Mouse (Mus musculus): ENCODE measurements around the gene Gm9774. TPM values are rescaled to one million over a fixed set of nuclear protein-coding genes. Genes with fewer than 3 reads are reported as not detected.

Gene Gm9774
- polyA plus RNA-seq (2016; fragmentation: Nextera tagmentation; extraction: Ambion mirVana), result 5.6 and 5.7 TPM in 2 replicates

DNA sequence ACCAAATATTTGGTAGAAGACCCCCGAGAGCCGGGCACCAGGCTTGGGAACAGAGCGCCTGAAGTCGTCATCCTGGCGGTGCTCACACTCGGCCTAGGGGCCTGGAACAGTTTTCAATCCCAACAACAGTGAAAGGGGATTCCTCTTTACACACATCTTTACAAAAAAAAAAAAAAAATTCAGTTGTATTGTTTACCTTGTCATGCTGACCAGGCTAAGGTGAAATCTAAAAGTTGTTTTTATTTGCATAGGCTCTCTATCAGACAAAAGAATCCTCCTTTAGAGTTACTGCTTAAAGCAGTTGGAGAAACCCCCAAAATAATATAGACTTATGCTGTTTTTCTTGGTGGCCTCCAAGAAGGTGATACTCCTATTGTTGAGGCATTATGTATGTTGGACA lies at the start of gene Gm9774:
Gene Gm9774 (minus strand): TSS at position 101 of the 400 bp plus-strand sequence.
- 80% methylated on average over 6 of the region's 6 CpGs for WGBS (ENCODE audit: insufficient replicate concordance)
- no peak for ATAC-seq
- Histone ChIP-seq H3K4me3 (no peak within 1 kb of the TSS), H3K36me3 (no peaks in the 10 kb centered on the region), H3K9me3 (replicated peaks) (no peaks in the 10 kb centered on the region), H3K9ac (no peak within 1 kb of the TSS), H3K4me1 (no peaks in the 10 kb centered on the region), H3K27ac (no peak within 1 kb of the TSS), H3K4me2 (no peak within 1 kb of the TSS), H3K27me3 (replicated peaks) (no peaks in the 10 kb centered on the region)

DNA sequence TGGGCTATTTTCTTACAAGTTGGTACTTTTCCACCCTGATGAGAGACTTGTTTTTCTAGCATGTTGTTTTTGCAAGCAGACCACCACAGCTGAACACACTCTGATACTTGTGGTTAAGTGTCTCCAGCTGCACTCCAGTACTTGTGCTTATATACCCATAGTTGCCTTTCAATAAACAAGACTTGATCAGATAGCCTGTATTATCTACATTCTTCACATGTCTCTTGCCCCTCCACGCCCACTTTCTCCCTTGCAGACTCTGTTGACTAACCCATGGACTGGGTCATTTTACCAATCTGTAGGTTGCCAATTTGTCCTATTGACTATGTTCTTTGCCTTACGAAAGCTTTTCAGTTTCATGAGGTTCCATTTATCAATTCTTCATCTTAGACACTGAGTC lies 40.9 kb upstream of the Gm9774 start:
- no peaks in the 10 kb centered on the region for H3K9me3 ChIP-seq (replicated peaks)
- peak; percentile 62; the same call in 1 of the 2 replicates for ATAC-seq
- no peaks in the 10 kb centered on the region for H3K27me3 ChIP-seq (replicated peaks)
- H3K4me1 ChIP-seq, result no peaks in the 10 kb centered on the region
- H3K36me3 ChIP-seq, result no peaks in the 10 kb centered on the region
- no peak overlapping the region for H3K4me2 ChIP-seq
- WGBS (ENCODE audit: insufficient replicate concordance), result 71% methylated on average over 2 of the region's 2 CpGs
- no peak overlapping the region for H3K27ac ChIP-seq
- H3K4me3 ChIP-seq, result no peak overlapping the region
- no peak overlapping the region for H3K9ac ChIP-seq

DNA sequence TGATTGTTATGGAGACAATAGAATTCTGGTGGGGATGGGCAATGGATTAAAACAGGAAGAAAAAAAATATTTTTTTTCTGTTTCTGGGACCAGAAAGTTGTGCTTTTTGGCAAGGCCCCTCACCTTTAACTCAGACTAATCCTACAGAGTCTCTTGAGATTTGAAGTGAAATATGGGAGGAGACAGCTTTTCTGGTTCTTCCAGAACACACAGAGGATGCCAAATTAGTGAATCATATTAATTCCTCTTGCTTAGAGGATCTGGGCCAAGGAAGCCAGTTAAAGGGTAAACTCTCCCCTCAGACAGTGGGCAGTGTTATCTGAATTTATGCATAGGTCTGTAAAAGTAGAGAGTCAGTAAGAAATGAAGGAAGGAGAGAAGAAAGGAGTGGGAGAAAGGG lies 38.2 kb upstream of the Gm9774 start:
- no peak overlapping the region for H3K4me2 ChIP-seq
- ATAC-seq, result no peak
- H3K27me3 ChIP-seq (replicated peaks), result no peaks in the 10 kb centered on the region
- H3K4me3 ChIP-seq, result no peak overlapping the region
- no peaks in the 10 kb centered on the region for H3K36me3 ChIP-seq
- no peaks in the 10 kb centered on the region for H3K9me3 ChIP-seq (replicated peaks)
- H3K4me1 ChIP-seq, result no peaks in the 10 kb centered on the region
- H3K9ac ChIP-seq, result no peak overlapping the region
- H3K27ac ChIP-seq, result no peak overlapping the region

DNA sequence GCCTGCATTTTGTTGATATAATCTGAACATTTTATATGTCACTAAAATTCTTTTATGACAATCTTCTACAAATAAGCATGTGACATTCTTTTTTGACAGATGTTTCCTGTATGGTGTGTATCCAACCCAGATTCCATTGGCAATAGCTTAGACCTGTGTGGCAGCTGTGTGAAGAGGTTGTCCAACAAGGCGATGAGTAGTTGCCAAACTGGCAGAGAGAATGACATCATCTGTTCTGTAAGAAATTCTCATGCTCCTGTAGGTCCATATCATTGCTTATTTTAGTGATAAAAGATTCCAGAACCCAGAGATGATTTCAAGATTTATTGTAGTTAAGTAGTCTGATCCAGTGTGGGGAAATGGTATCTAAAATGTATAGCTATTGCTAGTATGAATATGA lies 37.4 kb upstream of the Gm9774 start:
- no peak for ATAC-seq
- H3K36me3 ChIP-seq, result no peaks in the 10 kb centered on the region

DNA sequence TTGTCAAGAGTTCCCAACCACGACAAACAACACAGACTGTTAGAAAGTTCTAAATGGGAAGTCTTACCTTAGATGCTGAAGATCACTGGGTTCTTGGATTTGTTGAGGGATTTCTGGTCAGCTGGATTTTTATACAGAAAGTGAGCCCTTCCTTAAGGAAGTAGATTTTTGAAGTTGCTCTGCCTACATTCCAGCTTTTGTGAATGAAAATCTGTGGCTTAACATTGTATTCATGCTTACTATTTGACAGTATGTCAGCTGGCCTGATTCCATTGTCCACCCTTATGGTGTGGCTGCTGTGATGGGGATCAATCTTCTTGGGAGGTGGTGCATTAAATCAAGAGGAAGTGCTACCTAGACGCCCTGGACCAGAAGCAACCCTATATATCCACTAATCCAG lies 29.4 kb upstream of the Gm9774 start, which contains the start of gene Sprr3:
Gene Sprr3 (minus strand): TSS at position 101 of the 400 bp plus-strand sequence.
- Histone ChIP-seq H3K36me3 (no peaks in the 10 kb centered on the region), H3K4me1 (no peaks in the 10 kb centered on the region), H3K9me3 (replicated peaks) (no peaks in the 10 kb centered on the region), H3K9ac (no peak within 1 kb of the TSS), H3K27ac (no peak within 1 kb of the TSS), H3K4me3 (no peak within 1 kb of the TSS), H3K4me2 (no peak within 1 kb of the TSS), H3K27me3 (replicated peaks) (no peaks in the 10 kb centered on the region)
- 32% methylated on average over 2 of the region's 2 CpGs for WGBS (ENCODE audit: insufficient replicate concordance)
- no peak for ATAC-seq

More for the DNA sequence above, 37.4 kb upstream of the Gm9774 start:
- H3K27me3 ChIP-seq (replicated peaks), result no peaks in the 10 kb centered on the region
- no peaks in the 10 kb centered on the region for H3K9me3 ChIP-seq (replicated peaks)
- H3K4me3 ChIP-seq, result no peak overlapping the region
- WGBS (ENCODE audit: insufficient replicate concordance), result 73% methylated on average over 1 of the region's 1 CpGs
- no peaks in the 10 kb centered on the region for H3K4me1 ChIP-seq
- no peak overlapping the region for H3K9ac ChIP-seq
- no peak overlapping the region for H3K4me2 ChIP-seq
- no peak overlapping the region for H3K27ac ChIP-seq

DNA sequence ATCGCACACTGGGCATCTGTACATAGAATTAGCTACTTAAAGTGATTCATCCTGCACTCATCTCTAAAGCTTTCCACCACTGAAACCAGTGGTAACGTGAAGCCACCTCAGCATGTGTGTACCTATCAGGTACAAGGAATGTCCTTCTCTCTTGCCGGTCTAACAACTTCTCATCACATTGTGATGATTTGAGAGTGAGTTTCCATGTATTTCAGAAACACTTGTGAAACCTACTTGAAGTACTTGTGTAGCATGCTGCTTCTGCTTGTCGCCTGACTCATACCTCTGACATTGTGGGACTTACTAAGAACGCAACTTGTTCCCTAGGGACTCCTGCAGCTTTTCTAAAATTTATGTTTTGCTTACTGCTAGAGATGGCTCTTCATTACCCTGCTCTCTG lies 25.9 kb upstream of the Gm9774 start:
- 65% methylated on average over 5 of the region's 5 CpGs for WGBS (ENCODE audit: insufficient replicate concordance)
- Histone ChIP-seq H3K9me3 (replicated peaks) (no peaks in the 10 kb centered on the region), H3K27ac (no peak overlapping the region), H3K27me3 (replicated peaks) (no peaks in the 10 kb centered on the region), H3K4me1 (no peaks in the 10 kb centered on the region), H3K9ac (no peak overlapping the region), H3K36me3 (no peaks in the 10 kb centered on the region), H3K4me3 (no peak overlapping the region), H3K4me2 (no peak overlapping the region)
- ATAC-seq, result no peak

DNA sequence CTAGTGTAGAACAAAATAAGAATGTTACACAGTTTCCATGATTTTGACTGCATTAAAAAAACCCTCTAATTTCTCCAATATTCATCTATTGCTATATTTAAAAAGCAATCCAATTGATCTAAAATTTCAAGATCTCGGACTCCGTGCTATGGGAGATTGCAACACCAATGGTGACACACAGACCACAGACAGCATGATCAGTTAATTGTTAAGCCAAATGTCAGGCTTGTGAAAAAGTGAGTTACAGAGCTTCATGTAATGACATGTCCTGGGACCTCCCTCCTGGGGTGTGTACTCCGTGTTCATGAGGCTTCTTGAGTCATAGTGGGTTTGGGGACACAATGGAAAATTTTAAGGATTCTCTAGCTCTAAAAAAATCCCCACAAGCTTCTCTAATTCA lies 11.0 kb upstream of the Gm9774 start:
- Histone ChIP-seq H3K9ac (no peak overlapping the region), H3K4me3 (no peak overlapping the region), H3K4me1 (no peaks in the 10 kb centered on the region), H3K27me3 (replicated peaks) (no peaks in the 10 kb centered on the region), H3K9me3 (replicated peaks) (no peaks in the 10 kb centered on the region), H3K4me2 (no peak overlapping the region), H3K36me3 (no peaks in the 10 kb centered on the region), H3K27ac (no peak overlapping the region)
- ATAC-seq, result no peak
- WGBS (ENCODE audit: insufficient replicate concordance), result 58% methylated on average over 3 of the region's 3 CpGs

DNA sequence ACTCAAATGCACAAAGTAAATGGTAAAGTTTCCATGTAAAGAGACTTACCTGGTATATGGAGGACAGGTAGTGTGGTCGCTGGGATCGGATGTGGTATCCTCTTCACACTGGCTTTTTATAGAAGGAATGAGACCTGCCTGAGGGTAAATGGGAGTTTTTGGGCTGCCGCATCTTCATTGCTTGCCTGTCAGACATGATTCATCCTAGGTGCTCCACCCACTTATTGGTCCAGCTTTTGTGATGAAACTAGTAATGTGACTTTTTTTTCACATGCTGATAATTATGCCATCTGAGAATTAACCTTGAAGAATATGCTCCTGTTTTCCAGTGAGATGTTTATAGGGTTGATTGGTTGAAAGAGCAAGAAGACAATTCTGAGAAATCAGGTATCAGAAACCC lies 9.5 kb upstream of the Gm9774 start, which contains the start of gene Sprr1b:
Gene Sprr1b (minus strand): TSS at position 101 of the 400 bp plus-strand sequence.
- no peak for ATAC-seq
- 83% methylated on average over 3 of the region's 3 CpGs for WGBS (ENCODE audit: insufficient replicate concordance)
- Histone ChIP-seq H3K36me3 (no peaks in the 10 kb centered on the region), H3K4me1 (no peaks in the 10 kb centered on the region), H3K9ac (no peak within 1 kb of the TSS), H3K27me3 (replicated peaks) (no peaks in the 10 kb centered on the region), H3K9me3 (replicated peaks) (no peaks in the 10 kb centered on the region), H3K4me2 (no peak within 1 kb of the TSS), H3K4me3 (no peak within 1 kb of the TSS), H3K27ac (no peak within 1 kb of the TSS)

DNA sequence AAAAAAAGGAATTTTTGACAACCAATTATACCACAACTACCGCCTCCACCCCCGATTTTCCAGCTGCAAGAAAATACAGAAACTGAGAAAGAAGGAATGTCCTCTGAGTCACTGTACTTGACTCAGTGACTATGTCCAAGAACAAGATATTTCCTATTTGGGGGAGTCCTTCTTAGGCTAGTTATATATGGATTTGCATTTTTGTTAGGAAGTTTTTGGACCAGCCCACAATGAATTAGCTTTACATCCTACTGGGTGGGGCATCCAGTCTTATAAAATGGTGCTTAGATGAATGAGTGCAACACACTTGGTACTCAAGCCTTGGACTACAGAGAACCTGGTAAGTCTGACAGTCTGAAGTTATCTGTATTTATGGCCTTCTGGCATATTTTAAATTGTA lies 3.1 kb upstream of the Gm9774 start, which contains the start of gene Sprr2k:
Gene Sprr2k (plus strand): TSS at position 301 of the 400 bp plus-strand sequence.
- Histone ChIP-seq H3K36me3 (no peaks in the 10 kb centered on the region), H3K4me3 (no peak within 1 kb of the TSS), H3K4me2 (no peak within 1 kb of the TSS), H3K27me3 (replicated peaks) (no peaks in the 10 kb centered on the region), H3K9ac (no peak within 1 kb of the TSS), H3K27ac (no peak within 1 kb of the TSS), H3K9me3 (replicated peaks) (no peaks in the 10 kb centered on the region), H3K4me1 (no peaks in the 10 kb centered on the region)
- 78% methylated on average over 2 of the region's 2 CpGs for WGBS (ENCODE audit: insufficient replicate concordance)
- ATAC-seq, result no peak

DNA sequence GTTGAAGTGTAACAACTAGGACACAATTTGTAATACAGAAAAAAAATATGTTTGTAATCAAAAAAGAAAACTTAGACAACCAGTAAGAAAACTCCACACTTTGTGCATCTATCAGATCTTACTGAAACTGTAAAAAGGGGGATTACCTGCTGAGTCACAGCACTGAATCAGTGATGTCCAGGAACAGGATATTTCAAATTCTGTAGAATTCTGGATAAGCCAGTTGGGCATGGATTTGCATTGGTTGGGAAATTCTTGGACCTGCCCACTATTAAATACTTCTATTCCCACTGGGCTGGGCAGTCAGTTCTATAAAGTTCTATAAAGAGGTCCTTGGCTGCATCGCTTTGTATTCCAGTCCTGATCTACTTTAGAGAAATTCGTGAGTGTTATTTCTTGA lies 11.4 kb downstream of the Gm9774 start, which contains the start of gene Sprr2j-ps:
Gene Sprr2j-ps (plus strand): TSS at position 301 of the 400 bp plus-strand sequence.
- no peaks in the 10 kb centered on the region for H3K36me3 ChIP-seq
- H3K27me3 ChIP-seq (replicated peaks), result no peaks in the 10 kb centered on the region
- H3K9me3 ChIP-seq (replicated peaks), result no peaks in the 10 kb centered on the region
- H3K4me2 ChIP-seq, result no peak within 1 kb of the TSS
- WGBS (ENCODE audit: insufficient replicate concordance), result 68% methylated on average over 2 of the region's 2 CpGs
- H3K4me1 ChIP-seq, result no peaks in the 10 kb centered on the region
- no peak for ATAC-seq
- no peak within 1 kb of the TSS for H3K4me3 ChIP-seq
- no peak within 1 kb of the TSS for H3K27ac ChIP-seq
- H3K9ac ChIP-seq, result no peak within 1 kb of the TSS

DNA sequence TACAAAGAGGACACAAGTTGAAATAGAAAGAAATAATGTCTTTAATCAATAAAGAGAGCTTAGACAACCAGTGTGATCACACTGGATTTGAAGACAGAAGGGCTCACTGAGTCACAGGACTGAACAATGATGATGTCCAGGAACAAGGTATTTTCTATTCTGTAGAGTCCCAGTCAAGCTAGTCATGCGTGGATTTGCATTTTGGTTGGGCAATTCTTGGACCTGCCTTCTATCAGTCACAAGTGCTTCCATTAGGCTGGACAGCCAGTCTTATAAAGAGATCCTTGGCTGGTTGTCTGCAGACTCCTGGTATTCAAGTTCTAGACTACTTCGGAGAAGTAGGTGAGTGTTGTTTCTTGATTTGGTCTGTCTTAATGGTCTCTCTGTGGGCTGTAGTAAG lies 21.5 kb downstream of the Gm9774 start, which contains the start of gene Sprr2i:
Gene Sprr2i (plus strand): TSS at position 301 of the 400 bp plus-strand sequence.
- no peaks in the 10 kb centered on the region for H3K27me3 ChIP-seq (replicated peaks)
- H3K4me2 ChIP-seq, result no peak within 1 kb of the TSS
- no peaks in the 10 kb centered on the region for H3K4me1 ChIP-seq
- H3K27ac ChIP-seq, result no peak within 1 kb of the TSS
- WGBS (ENCODE audit: insufficient replicate concordance), result 65% methylated on average over 2 of the region's 2 CpGs
- no peak within 1 kb of the TSS for H3K4me3 ChIP-seq
- no peaks in the 10 kb centered on the region for H3K9me3 ChIP-seq (replicated peaks)
- H3K9ac ChIP-seq, result no peak within 1 kb of the TSS
- no peaks in the 10 kb centered on the region for H3K36me3 ChIP-seq
- ATAC-seq, result no peak

DNA sequence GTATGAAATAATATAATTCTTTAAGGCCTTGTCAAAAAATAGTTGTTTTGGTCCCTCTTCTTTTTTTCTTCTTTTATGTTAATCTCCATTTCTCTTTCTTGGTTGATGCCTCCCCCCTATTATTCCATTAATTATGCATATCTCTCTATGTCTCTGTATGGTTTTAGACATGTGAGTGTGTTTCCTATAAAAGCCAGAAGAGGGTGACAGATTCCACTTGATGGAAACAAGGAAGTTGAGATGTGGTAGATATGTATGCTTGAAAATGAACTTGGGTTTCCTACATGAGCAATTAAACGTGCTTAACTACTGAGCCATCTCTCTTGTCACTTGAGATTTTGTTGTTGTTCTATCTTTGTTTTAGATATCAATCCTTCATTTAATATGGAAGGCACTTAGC lies 34.9 kb downstream of the Gm9774 start:
- no peak for ATAC-seq
- no peak overlapping the region for H3K9ac ChIP-seq
- no peak overlapping the region for H3K27ac ChIP-seq
- no peaks in the 10 kb centered on the region for H3K4me1 ChIP-seq
- 41% methylated on average over 1 of the region's 1 CpGs for WGBS (ENCODE audit: insufficient replicate concordance)
- no peaks in the 10 kb centered on the region for H3K27me3 ChIP-seq (replicated peaks)
- no peaks in the 10 kb centered on the region for H3K36me3 ChIP-seq
- H3K9me3 ChIP-seq (replicated peaks), result no peaks in the 10 kb centered on the region
- no peak overlapping the region for H3K4me3 ChIP-seq
- H3K4me2 ChIP-seq, result no peak overlapping the region

DNA sequence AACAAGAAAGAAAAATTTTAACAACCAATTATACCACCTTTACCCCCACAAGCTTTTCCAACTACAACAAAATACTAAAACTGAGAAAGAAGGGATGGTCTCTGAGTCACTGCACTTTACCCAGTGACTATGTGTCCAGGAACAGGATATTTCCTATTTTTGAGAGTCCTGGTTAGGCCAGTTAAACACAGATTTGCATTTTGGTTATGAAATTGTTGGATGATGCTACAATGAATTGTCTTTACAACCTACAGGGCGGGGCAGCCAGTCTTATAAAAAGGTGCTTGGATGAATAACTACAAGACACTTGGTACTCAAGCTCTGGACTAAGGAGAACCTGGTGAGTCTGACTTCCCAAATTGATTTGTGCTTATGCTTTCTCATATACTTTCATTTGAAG lies 43.8 kb downstream of the Gm9774 start, which contains the start of gene Sprr2h:
Gene Sprr2h (plus strand): TSS at position 301 of the 400 bp plus-strand sequence.
- Histone ChIP-seq H3K27me3 (replicated peaks) (no peaks in the 10 kb centered on the region), H3K4me2 (no peak within 1 kb of the TSS), H3K4me3 (no peak within 1 kb of the TSS), H3K9me3 (replicated peaks) (no peaks in the 10 kb centered on the region), H3K36me3 (no peaks in the 10 kb centered on the region), H3K4me1 (no peaks in the 10 kb centered on the region), H3K9ac (no peak within 1 kb of the TSS), H3K27ac (no peak within 1 kb of the TSS)
- WGBS (ENCODE audit: insufficient replicate concordance), result 50% methylated on average over 1 of the region's 1 CpGs
- ATAC-seq, result no peak
